Mouse (Mus musculus) urinary bladder, postnatal 36 days (tissue): ENCODE results near the gene Anapc11.
"Not testable (repeated sequence)": the region's sequence is repeated elsewhere in the genome, so short reads cannot be mapped to it uniquely, and the experiment has no call there.

Experiments
- DNase-seq, 2 experiments: peaks; one replicate each; pipeline ENCODE4 v3.0.0; 2022; ENCODE audit warnings: low spot score in 2 of 2, mixed read lengths in 1 of 2

Anapc11 gene

GRCm38 (mm10) chr11:120575046-120575445, 23.2 kb upstream of the Anapc11 start:
- DNase-seq: no peak

- no peak for DNase-seq
Measured at GRCm38 (mm10) chr11:120575940-120576339, 22.3 kb upstream of the Anapc11 start.

GRCm38 (mm10) chr11:120576365-120576981, 21.7 kb upstream of the Anapc11 start:
- no peak for DNase-seq

GRCm38 (mm10) chr11:120577211-120578023, 20.8 kb upstream of the Anapc11 start:
- no peak for DNase-seq

GRCm38 (mm10) chr11:120578024-120578693, 20.1 kb upstream of the Anapc11 start:
- DNase-seq: no peak

GRCm38 (mm10) chr11:120578694-120579243, 19.5 kb upstream of the Anapc11 start:
- no peak for DNase-seq

- peak in 1 of 2 experiments; percentile 61 for DNase-seq
Measured at GRCm38 (mm10) chr11:120579316-120580107, 18.7 kb upstream of the Anapc11 start.

GRCm38 (mm10) chr11:120580190-120580589, 18.0 kb upstream of the Anapc11 start:
- DNase-seq: peak in 1 of 2 experiments; percentile 20

GRCm38 (mm10) chr11:120580871-120581331, 17.3 kb upstream of the Anapc11 start:
- peak in 1 of 2 experiments; percentile 35 for DNase-seq

GRCm38 (mm10) chr11:120581490-120582267, 16.5 kb upstream of the Anapc11 start, which contains the start of gene Arhgdia:
TSS of gene Arhgdia (minus strand) at chr11:120581624.
- peak; percentile 76 to 86 for DNase-seq

GRCm38 (mm10) chr11:120582268-120582981, 15.8 kb upstream of the Anapc11 start:
- DNase-seq: no peak

GRCm38 (mm10) chr11:120582982-120583293, 15.3 kb upstream of the Anapc11 start:
- DNase-seq: not testable (repeated sequence)

GRCm38 (mm10) chr11:120583937-120584336, 14.3 kb upstream of the Anapc11 start:
- no peak for DNase-seq

GRCm38 (mm10) chr11:120588531-120588930, 9.7 kb upstream of the Anapc11 start:
- DNase-seq: no peak

GRCm38 (mm10) chr11:120597240-120598235, 683 bp upstream of the Anapc11 start:
- no peak for DNase-seq

GRCm38 (mm10) chr11:120598990-120599549, 849 bp downstream of the Anapc11 start:
- no peak for DNase-seq

GRCm38 (mm10) chr11:120600716-120601115, 2.5 kb downstream of the Anapc11 start:
- DNase-seq: no peak

GRCm38 (mm10) chr11:120603545-120603944, 5.3 kb downstream of the Anapc11 start:
- no peak for DNase-seq
